Mouse (Mus musculus) brain, embryonic 14.5 days (tissue): ENCODE measurements around the gene Hipk2.

Source experiments
- CTCF ChIP-seq: fragments of 200-500 bp; IDR thresholded peaks from 2 replicates; pipeline ENCODE4 v1.5.1; 2012; ENCODE audit warnings: inconsistent platforms, mild to moderate bottlenecking, moderate library complexity, borderline replicate concordance; ENCODE audit not compliant: insufficient read depth, insufficient read length; ENCODE audit errors: extremely low read depth
- POLR2A ChIP-seq: fragments of 200-500 bp; IDR thresholded peaks from 2 replicates; pipeline ENCODE4 v1.6.1; 2012; ENCODE audit warnings: mild to moderate bottlenecking, inconsistent platforms, borderline replicate concordance; ENCODE audit not compliant: poor library complexity, insufficient read depth, insufficient read length, severe bottlenecking; ENCODE audit errors: extremely low read depth

- no peak for TF ChIP-seq CTCF
- no peak for TF ChIP-seq POLR2A
Observed at GRCm38 (mm10) chr6:38779411-38779810, 96.6 kb downstream of the Hipk2 start.
